Mouse (Mus musculus) liver, postnatal 0 days (tissue): ENCODE results near the gene Tln2.

ENCODE experiments used
- CTCF ChIP-seq: sonication (generic); IDR thresholded peaks from 2 replicates; pipeline ENCODE4 v1.5.1; 2016; ENCODE audit warnings: antibody characterized with exemption, low read depth
- EP300 ChIP-seq: IDR thresholded peaks from 2 replicates; pipeline ENCODE4 v1.6.1; 2016; ENCODE audit warnings: antibody characterized with exemption, low read depth, mild to moderate bottlenecking

DNA sequence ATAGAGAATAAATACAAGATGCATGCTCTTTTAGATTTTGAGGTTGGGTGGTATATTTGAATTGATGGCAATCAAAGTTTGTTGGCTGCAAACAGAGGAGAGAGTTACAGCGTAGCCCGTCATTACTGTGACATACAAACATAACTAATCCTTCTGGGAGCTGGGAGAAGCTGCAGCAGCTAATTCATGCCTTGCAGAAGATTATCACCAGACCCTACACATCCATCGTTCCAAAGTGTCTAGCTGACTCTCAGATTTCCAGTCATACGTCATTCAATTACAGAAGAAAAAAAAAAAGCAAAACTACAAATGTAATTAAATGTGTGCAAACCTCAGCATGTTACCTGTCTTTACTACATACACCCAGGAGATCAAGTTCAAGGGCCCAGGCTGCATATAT lies 372.3 kb downstream of the Tln2 start:
- no peak for TF ChIP-seq CTCF
- no peak for TF ChIP-seq EP300
